Mouse (Mus musculus) bone marrow, adult 2 months (tissue): ENCODE measurements around the gene Noxa1. TPM values are rescaled to one million over a fixed set of nuclear protein-coding genes. Genes with fewer than 3 reads are reported as not detected.
A peak's percentile ranks its signal among the peaks of the same experiment; 100 is the strongest.

Experiments
- H3K27ac ChIP-seq: fragments of 200-500 bp; 2 replicates; pipeline ENCODE4 v1.5.1; 2012; ENCODE audit warnings: low read depth, mild to moderate bottlenecking, control low read depth, inconsistent platforms, low read length; ENCODE audit not compliant: control insufficient read depth, poor library complexity, insufficient read depth
- H3K4me1 ChIP-seq: fragments of 200-500 bp; 2 replicates; pipeline ENCODE4 v1.6.1; 2011; ENCODE audit warnings: low read length; ENCODE audit not compliant: control insufficient read depth, insufficient read depth
- H3K4me3 ChIP-seq: fragments of 200-500 bp; replicated peaks from 2 replicates; pipeline ENCODE3; 2011; ENCODE audit warnings: mild to moderate bottlenecking, low read depth, low read length, control low read depth; ENCODE audit not compliant: control insufficient read depth
- CTCF ChIP-seq: fragments of 200-500 bp; IDR thresholded peaks from 2 replicates; pipeline ENCODE4 v1.5.1; 2011; ENCODE audit warnings: low read length, control low read depth; ENCODE audit not compliant: control insufficient read depth, insufficient read depth
- POLR2A ChIP-seq: fragments of 200-500 bp; IDR thresholded peaks from 2 replicates; pipeline ENCODE4 v1.6.1; 2011; ENCODE audit warnings: low read depth, mild to moderate bottlenecking, control low read depth, low read length, borderline replicate concordance; ENCODE audit not compliant: control insufficient read depth
- WGBS: fragments of 180-500 bp; shearing (Covaris S2); methylation state at CpG from one replicate; pipeline ENCODE4 v1.1.7; 2018; 5-methylcytosine and 5-hydroxymethylcytosine counted together
- polyA plus RNA-seq: library from polyadenylated mRNA; stranded (reverse); fragments of >200 nt; gene quantifications from 2 replicates; pipeline ENCODE4 v1.2.4, GENCODE M21; 2011; ENCODE audit warnings: low replicate concordance; ENCODE audit not compliant: missing spikeins, insufficient read depth, insufficient read length

Noxa1 gene
- polyA plus RNA-seq, 1 experiment: not detected

GRCm38 (mm10) chr2:25110505-25111183 is 15.7 kb upstream of the Noxa1 start:
- Histone ChIP-seq H3K4me3 (no peak overlapping the region), H3K27ac (no peak overlapping the region), H3K4me1 (peaks cover 3% of the 10 kb centered on the region)
- TF ChIP-seq CTCF (no peak), POLR2A (no peak)

- H3K27ac ChIP-seq: no peak overlapping the region
- no peak overlapping the region for H3K4me3 ChIP-seq
- TF ChIP-seq CTCF: no peak
- TF ChIP-seq POLR2A: no peak
- H3K4me1 ChIP-seq: peaks cover 3% of the 10 kb centered on the region
These were observed 14.5 kb upstream of the Noxa1 start for GRCm38 (mm10) chr2:25109487-25109886.

- Histone ChIP-seq H3K27ac (no peak overlapping the region), H3K4me1 (peaks cover 3% of the 10 kb centered on the region), H3K4me3 (no peak overlapping the region)
- WGBS: 54% methylated on average over 3 of the region's 3 CpGs
- TF ChIP-seq CTCF (no peak), POLR2A (no peak)
These were observed 11.1 kb upstream of the Noxa1 start for GRCm38 (mm10) chr2:25106045-25106444.

- TF ChIP-seq CTCF (no peak), POLR2A (no peak)
- 75% methylated on average over 2 of the region's 2 CpGs for WGBS
These were observed 9.2 kb upstream of the Noxa1 start for GRCm38 (mm10) chr2:25104122-25104521.

GRCm38 (mm10) chr2:25099703-25100102 is 4.8 kb upstream of the Noxa1 start:
- 71% methylated on average over 3 of the region's 3 CpGs for WGBS
- no peak overlapping the region for H3K27ac ChIP-seq
- H3K4me3 ChIP-seq: no peak overlapping the region
- H3K4me1 ChIP-seq: no peaks in the 10 kb centered on the region; the same call in 1 of the 2 replicates
- TF ChIP-seq CTCF: no peak
- no peak for TF ChIP-seq POLR2A

More at GRCm38 (mm10) chr2:25104122-25104521, 9.2 kb upstream of the Noxa1 start:
- H3K4me3 ChIP-seq: no peak overlapping the region
- H3K4me1 ChIP-seq: no peaks in the 10 kb centered on the region
- H3K27ac ChIP-seq: no peak overlapping the region

GRCm38 (mm10) chr2:25098956-25099355 is 4.0 kb upstream of the Noxa1 start:
- Histone ChIP-seq H3K4me1 (no peaks in the 10 kb centered on the region; the same call in 1 of the 2 replicates), H3K4me3 (no peak overlapping the region), H3K27ac (no peak overlapping the region)
- TF ChIP-seq CTCF (0 out of 2 replicates have a peak, but pooled peaks have one; percentile 5), POLR2A (no peak)
- WGBS: 51% methylated on average over 5 of the region's 5 CpGs

GRCm38 (mm10) chr2:25098005-25098615 is 3.2 kb upstream of the Noxa1 start:
- H3K4me3 ChIP-seq: no peak overlapping the region
- 64% methylated on average over 3 of the region's 3 CpGs for WGBS
- H3K27ac ChIP-seq: no peak overlapping the region
- TF ChIP-seq CTCF (no peak), POLR2A (no peak)
- H3K4me1 ChIP-seq: no peaks in the 10 kb centered on the region; the same call in 1 of the 2 replicates

GRCm38 (mm10) chr2:25094785-25095108 is 202 bp downstream of the Noxa1 start:
- no peaks in the 10 kb centered on the region; the same call in 1 of the 2 replicates for H3K4me1 ChIP-seq
- no peak overlapping the region for H3K4me3 ChIP-seq
- H3K27ac ChIP-seq: no peak overlapping the region
- WGBS: 54% methylated on average over 17 of the region's 17 CpGs
- TF ChIP-seq POLR2A (no peak), CTCF (no peak)
